Mouse (Mus musculus) cerebellum, adult 2 months (tissue): ENCODE results near the gene Trim8. TPM values are rescaled to one million over a fixed set of nuclear protein-coding genes. Genes with fewer than 3 reads are reported as not detected.

Experiments used
- DNase-seq, 2 experiments: peaks; one replicate each; pipeline ENCODE4 v3.0.0; 2021
- H3K27ac ChIP-seq: fragments of 200-500 bp; 2 replicates; pipeline ENCODE4 v1.5.1; 2012; ENCODE audit warnings: low read length, control low read depth, inconsistent platforms; ENCODE audit not compliant: insufficient read depth
- H3K27me3 ChIP-seq: fragments of 200-500 bp; 2 replicates; pipeline ENCODE4 v1.6.1; 2012; ENCODE audit warnings: inconsistent platforms, mild to moderate bottlenecking, low read length, moderate library complexity; ENCODE audit not compliant: control insufficient read depth, insufficient read depth
- H3K4me1 ChIP-seq: fragments of 200-500 bp; 2 replicates; pipeline ENCODE4 v1.6.1; 2011; ENCODE audit warnings: low read length; ENCODE audit not compliant: control insufficient read depth, insufficient read depth
- H3K4me3 ChIP-seq: fragments of 200-500 bp; replicated peaks from 2 replicates; pipeline ENCODE3; 2011; ENCODE audit warnings: mild to moderate bottlenecking, low read depth, low read length, control low read depth; ENCODE audit not compliant: insufficient read depth
- CTCF ChIP-seq: fragments of 200-500 bp; IDR thresholded peaks from 2 replicates; pipeline ENCODE4 v1.5.1; 2011; ENCODE audit warnings: low read depth, mild to moderate bottlenecking, control low read depth, low read length, moderate library complexity, borderline replicate concordance; ENCODE audit not compliant: insufficient read depth
- POLR2A ChIP-seq: fragments of 200-500 bp; IDR thresholded peaks from 2 replicates; pipeline ENCODE4 v1.6.1; 2011; ENCODE audit warnings: low read length, control low read depth, borderline replicate concordance; ENCODE audit not compliant: insufficient read depth
- WGBS: fragments of 180-500 bp; shearing (Covaris S2); methylation state at CpG from one replicate; pipeline ENCODE4 v1.1.7; 2018; 5-methylcytosine and 5-hydroxymethylcytosine counted together
- polyA plus RNA-seq: library from polyadenylated mRNA; depleted of rRNA; stranded (reverse); fragments of >200 nt; gene quantifications from 2 replicates; pipeline ENCODE4 v1.2.3, GENCODE M21; 2012

The Trim8 gene
- polyA plus RNA-seq, 1 experiment, result 43.4 TPM

DNA sequence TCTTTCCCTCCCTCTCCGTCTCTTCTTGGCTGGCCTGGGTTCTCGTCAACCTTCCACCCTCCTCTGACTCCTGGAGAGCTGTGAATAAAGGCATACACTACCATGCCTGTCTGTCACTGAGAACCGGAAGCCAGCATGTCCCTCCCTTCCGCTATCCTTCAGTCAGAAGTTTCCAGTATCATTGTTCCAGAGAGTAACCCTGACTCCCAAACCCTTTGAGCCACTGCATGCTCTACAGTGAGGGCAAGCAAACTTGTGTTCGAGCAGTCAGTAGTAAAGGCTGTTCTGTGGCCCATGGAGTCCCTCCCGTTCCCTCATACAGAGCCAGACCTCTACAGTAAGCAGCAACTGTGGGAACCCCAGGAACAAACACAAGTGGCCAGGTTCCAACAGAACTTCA lies 46.1 kb downstream of the Trim8 start:
- H3K27me3 ChIP-seq, result no peaks in the 10 kb centered on the region
- no peak overlapping the region for H3K4me3 ChIP-seq
- H3K27ac ChIP-seq, result no peak overlapping the region
- no peak for DNase-seq
- no peaks in the 10 kb centered on the region for H3K4me1 ChIP-seq
- no peak for TF ChIP-seq CTCF
- no peak for TF ChIP-seq POLR2A
- WGBS, result 70% methylated on average over 6 of the region's 6 CpGs

DNA sequence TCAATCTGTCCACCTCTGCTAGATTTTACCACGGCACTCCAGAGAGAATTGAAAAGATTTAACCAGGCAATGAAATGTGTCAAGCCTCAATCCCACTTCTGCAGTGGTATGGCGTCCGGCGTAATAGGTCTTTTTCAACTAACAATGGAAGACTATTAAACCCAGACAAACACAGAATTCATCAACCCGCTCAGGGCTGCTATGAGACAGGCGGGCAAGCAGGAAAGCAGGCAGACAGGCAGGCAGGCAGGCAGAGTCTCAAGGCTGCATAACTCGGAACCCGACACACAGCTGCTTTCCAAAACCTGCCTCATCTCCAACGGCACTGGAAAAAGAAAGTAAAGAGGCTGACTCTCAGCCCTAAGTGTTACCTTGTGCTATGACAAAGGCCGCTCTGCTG lies 46.6 kb downstream of the Trim8 start:
- no peaks in the 10 kb centered on the region for H3K27me3 ChIP-seq
- H3K27ac ChIP-seq, result no peak overlapping the region
- no peak overlapping the region for H3K4me3 ChIP-seq
- no peak for DNase-seq
- WGBS, result 75% methylated on average over 10 of the region's 10 CpGs
- H3K4me1 ChIP-seq, result no peaks in the 10 kb centered on the region
- no peak for TF ChIP-seq POLR2A

DNA sequence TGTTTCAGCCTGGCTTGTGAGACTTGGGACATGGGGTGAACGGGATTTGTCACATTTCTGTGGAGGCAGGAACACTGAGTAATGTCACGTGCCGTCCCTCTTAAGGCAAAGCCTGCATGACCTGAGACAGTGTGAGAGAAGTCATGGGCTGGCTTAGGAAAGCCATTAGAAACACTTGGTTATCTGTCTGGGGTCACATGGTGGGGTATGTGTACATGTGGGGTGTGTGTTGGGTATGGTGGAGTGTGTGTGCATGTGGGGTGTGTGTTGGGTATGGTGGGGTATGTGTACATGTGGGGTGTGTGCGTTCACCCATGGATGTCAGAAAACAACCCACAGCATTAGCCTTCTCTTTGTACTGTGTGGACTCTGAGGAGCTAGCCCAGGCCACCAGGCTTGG lies 48.9 kb downstream of the Trim8 start:
- TF ChIP-seq POLR2A (no peak), CTCF (no peak)
- WGBS, result 89% methylated on average over 4 of the region's 4 CpGs
- Histone ChIP-seq H3K27me3 (no peaks in the 10 kb centered on the region), H3K27ac (no peak overlapping the region), H3K4me1 (no peaks in the 10 kb centered on the region), H3K4me3 (no peak overlapping the region)
- no peak for DNase-seq

DNA sequence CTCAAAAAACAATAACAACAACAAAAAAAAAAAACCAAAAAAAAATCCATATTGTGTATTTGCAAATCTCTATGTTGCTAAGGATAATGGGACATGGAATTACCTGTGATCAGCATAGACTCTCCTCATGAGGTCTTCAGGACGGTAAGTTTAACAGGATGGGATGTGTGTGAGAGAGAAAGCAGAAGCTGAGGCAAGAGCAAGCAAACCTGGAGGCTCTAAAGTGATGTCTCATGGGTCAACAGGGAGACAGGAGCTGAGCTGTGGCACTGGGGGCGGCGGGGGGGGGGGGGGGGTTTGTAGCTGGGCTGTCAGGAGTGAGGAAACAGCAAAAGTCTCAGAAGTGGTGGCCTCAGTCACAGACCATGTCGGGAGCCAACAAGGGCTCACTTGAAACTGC lies 51.0 kb downstream of the Trim8 start:
- Histone ChIP-seq H3K27me3 (no peaks in the 10 kb centered on the region), H3K27ac (no peak overlapping the region), H3K4me3 (no peak overlapping the region), H3K4me1 (no peaks in the 10 kb centered on the region)
- no peak for TF ChIP-seq CTCF
- no peak for TF ChIP-seq POLR2A
- DNase-seq, result no peak
- WGBS, result 89% methylated on average over 4 of the region's 4 CpGs

DNA sequence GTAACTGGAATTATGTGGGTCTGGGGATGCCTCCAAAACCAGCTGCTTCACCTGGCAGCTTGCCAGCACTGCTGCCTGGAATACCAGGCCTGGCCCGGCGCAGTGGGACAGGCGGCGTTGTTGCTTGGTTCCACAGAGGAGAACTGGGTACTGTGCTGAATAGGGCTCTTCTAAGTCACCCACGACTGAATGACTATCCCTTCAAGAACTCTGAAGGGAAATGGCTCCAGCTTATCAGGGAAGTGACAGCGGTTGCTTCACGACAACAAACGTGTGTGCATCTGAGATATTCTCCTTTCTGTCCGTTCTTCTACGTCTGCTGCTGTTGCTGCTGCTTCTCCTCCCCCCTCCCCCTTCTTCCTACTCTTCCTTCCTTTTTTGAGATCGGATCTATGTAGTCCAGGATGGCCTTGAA lies 52.0 kb downstream of the Trim8 start:
- H3K27me3 ChIP-seq, result no peaks in the 10 kb centered on the region
- TF ChIP-seq CTCF (no peak), POLR2A (no peak)

DNA sequence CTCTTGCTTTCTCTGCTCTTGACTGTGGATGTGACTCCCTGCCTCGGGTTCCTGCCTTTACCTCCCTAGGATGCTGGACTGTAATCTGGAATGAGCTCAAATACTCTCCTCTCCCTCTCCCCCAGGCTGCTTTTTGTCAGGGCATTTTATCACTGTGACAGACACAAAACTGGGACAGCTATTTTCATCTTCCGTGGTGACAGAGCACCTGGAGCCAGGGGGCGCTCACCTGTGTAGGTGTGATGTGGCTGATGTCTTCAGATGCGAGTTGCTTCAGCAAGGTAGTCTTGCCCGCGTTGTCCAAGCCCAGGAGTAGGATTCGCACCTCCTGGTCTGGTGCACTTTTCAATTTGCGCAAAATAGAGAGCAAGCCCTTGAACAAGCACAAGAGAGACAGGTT lies 56.5 kb downstream of the Trim8 start:
- H3K4me3 ChIP-seq, result no peak overlapping the region
- 75% methylated on average over 8 of the region's 8 CpGs for WGBS
- no peak for DNase-seq
- no peaks in the 10 kb centered on the region for H3K27me3 ChIP-seq
- no peak overlapping the region for H3K27ac ChIP-seq
- peaks cover 22% of the 10 kb centered on the region for H3K4me1 ChIP-seq
- no peak for TF ChIP-seq POLR2A
- no peak for TF ChIP-seq CTCF

More for the DNA sequence above, 52.0 kb downstream of the Trim8 start:
- DNase-seq, result no peak
- Histone ChIP-seq H3K4me1 (peaks cover 8% of the 10 kb centered on the region), H3K4me3 (no peak overlapping the region), H3K27ac (no peak overlapping the region)
- 36% methylated on average over 11 of the region's 11 CpGs for WGBS

DNA sequence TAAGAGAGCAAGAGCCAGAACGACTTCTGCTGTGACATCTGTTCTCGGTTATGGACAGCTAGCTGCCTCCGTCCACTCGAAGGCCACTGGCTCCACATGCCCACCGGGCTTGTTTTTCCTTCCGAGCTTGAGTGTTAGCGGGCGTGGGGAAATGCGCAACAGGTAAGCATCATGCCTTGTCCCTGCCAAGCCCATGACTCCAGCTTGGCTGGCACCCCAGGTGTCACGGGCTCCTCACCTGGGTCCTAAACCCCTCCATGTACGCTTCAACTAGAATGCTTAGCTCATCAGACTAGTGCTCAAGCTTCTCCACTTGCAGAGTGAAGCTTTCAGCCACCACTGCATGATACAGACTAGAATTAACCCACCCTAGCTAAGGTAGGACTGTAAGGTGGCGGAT lies 57.1 kb downstream of the Trim8 start:
- Histone ChIP-seq H3K27me3 (no peaks in the 10 kb centered on the region), H3K4me3 (peak overlapping the region; percentile 33), H3K27ac (no peak overlapping the region), H3K4me1 (peaks cover 24% of the 10 kb centered on the region)
- peak; percentile 63 to 72 for DNase-seq
- no peak for TF ChIP-seq CTCF
- TF ChIP-seq POLR2A, result no peak
- 24% methylated on average over 12 of the region's 12 CpGs for WGBS

DNA sequence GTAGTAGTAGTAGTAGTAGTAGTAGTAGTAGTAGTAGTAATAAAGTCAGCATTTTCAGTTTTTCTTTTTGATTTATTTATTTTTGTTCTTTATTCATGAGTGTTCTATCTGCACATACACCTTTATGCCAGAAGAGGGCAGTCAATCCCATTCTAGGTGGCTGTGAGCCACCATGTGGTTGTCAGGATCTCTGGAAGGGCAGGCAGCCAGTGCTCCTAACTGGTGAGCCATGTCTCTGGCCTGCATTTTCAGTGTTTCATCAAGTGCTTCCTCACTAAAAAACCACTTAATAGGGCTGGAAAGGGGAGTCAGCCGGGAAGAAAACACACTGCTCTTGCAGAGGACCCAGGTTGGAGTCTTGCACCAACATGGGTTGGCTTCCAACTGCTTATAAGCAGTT lies 60.6 kb downstream of the Trim8 start:
- 10% methylated on average over 1 of the region's 1 CpGs for WGBS
- no peaks in the 10 kb centered on the region for H3K27me3 ChIP-seq
- TF ChIP-seq POLR2A (no peak), CTCF (peak; percentile 72)
- no peak overlapping the region for H3K4me3 ChIP-seq
- peak; percentile 73 to 81 for DNase-seq
- H3K27ac ChIP-seq, result peak overlapping the region; percentile 74
- H3K4me1 ChIP-seq, result peaks cover 32% of the 10 kb centered on the region
